Mouse (Mus musculus) inflammation-experienced regulatory T-cells, adult 6 months (primary cell): ENCODE data around the gene Rfx4. TPM values are rescaled to one million over a fixed set of nuclear protein-coding genes. Genes with fewer than 3 reads are reported as not detected.

Source experiments
- ATAC-seq: one replicate; pipeline ENCODE4 v1.8.0; 2017
- polyA plus RNA-seq, 3 experiments: library from polyadenylated mRNA; unstranded; fragments of 100-300 nt; shearing (Covaris generic); gene quantifications; one replicate each; pipeline ENCODE4 v1.2.1; 2017

The Rfx4 gene
- polyA plus RNA-seq, 3 experiments from 2014 or later: 0.18 TPM; not detected in 2

DNA sequence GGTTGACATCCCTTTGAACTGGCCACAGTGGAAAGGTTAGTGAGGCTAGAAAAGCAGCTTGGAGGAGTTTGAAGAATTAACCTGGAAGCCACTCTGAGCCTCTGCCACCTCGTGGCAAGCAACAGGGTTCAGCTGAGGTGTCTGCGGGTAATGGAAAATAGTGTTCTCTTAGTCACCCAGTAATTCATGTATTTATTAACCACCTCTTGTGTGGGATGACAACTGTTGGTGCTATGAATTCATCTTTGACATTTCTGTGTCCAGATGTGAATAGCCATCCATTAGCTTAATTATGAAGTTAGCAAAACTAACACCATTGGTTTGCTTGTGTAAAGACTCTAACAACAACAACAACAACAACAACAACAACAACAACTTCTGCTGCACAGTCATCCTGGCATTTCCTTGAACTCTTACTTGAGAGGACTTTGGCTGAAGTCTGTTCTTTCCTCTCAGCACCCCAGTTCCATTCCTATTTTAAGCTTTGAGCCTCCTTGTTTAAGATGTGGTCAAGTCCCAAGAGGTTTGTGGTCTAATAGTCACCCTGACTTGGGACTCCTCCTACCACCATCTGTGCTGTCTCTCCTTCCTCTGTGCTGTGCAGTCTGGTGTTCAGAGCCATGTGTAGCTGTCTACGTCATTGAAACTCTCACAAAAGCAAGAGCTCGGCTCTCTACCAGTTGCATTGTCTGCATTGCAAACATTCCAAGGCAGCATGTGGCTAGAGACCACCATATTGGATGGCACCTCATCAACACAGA, 60.0 kb downstream of the Rfx4 start:
- ATAC-seq: no peak

DNA sequence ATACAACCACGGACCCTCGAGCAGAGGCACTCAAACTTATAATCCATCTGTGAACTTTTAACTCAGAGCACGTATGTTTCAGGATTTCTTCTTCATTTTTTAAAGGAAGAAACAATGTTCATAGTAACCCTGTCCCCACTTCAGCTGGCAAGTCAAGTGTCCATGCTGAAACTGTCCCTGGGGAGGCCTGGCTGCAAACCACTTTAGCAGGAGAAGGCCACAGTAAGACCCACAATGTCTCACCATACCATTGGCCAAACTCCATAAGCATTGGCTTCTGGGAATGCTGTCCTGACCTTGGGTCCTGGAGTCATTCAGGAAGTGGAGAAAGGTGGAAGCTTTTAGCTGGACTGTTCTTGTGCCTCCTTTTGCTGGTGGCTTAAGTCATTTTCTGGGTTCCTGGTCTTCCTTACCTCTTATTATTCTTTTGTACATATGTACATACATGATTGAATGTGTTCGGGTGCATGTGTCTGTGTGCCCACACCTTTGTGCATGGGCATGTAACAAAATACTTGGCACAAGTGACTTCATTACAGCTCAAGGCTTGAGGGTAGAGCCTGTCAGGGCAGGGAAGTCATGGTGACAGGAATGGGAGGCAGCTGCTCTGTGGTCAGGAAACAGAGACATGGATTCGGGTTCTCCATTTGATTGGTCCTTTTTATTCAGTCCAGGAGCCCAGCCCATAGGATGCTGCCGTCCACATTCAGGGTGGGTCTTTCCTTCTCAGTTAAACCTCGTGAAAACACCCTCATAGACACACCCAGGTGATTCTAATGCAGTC, 61.4 kb downstream of the Rfx4 start:
- no peak for ATAC-seq

GRCm38 (mm10) chr10:84819669-84820068, 63.8 kb downstream of the Rfx4 start:
- ATAC-seq: no peak

- no peak for ATAC-seq
Measured at GRCm38 (mm10) chr10:84820230-84820629, 64.4 kb downstream of the Rfx4 start.

DNA sequence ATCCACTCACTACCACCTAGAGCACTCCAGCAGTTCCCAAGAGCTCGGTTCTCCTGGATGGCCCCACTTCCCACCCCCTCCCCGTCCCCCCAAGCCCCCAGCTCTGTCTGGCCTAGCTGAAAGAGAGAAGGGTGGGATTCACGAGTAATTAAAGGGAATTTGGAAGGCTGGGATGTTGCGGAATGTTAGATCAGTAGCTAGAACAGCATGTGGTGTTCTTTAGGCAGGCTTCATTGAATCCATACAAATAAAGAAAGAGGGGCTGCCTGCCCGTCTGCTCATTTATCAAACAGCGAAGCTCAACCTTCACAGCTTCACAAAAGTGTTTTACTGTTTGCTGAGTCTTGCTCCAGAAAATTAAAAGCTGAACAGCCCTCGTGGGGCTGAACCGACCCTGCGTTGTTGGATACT, 66.9 kb downstream of the Rfx4 start:
- ATAC-seq: no peak

DNA sequence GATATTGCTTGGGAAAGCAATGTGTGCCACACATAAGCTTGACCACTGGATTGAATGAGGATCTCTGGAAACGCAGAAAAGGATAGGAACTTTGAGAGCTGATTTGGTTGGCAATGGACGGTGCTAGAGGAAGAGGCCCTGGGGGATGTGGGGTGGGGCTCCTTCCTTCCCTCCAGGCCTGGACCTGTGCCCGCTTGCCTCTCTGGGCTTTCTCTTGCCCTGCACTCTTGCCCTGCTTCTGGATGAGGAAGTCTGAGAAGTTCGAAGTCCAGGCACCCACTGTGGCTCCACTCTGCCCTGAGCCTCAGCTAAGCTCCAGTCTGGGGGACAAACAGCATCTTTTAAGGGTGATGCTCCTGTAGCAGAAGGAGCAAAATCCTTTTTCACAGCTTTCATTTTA, 67.8 kb downstream of the Rfx4 start:
- no peak for ATAC-seq

GRCm38 (mm10) chr10:84829009-84829408, 73.1 kb downstream of the Rfx4 start:
- no peak for ATAC-seq

DNA sequence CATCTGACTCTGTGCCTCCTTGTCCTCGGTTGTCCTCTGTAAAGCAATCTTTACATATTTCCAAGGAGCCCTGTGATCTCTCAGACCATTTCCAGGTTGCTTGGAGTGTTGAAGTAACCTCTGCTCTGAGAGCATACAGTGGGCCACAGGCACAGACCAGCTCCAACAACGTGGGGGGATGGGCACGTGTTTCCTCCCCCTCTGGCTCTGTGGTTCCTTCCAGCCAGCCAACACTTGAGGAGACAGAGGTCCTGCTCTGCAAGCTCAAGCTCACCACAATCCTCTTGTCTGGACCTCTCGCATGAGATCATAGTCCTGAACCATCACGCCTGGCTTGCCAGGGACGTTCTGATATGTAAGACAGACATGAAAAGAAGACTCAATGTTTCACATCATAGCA, 79.7 kb downstream of the Rfx4 start:
- no peak for ATAC-seq

GRCm38 (mm10) chr10:84836104-84836503, 80.2 kb downstream of the Rfx4 start:
- ATAC-seq: no peak

DNA sequence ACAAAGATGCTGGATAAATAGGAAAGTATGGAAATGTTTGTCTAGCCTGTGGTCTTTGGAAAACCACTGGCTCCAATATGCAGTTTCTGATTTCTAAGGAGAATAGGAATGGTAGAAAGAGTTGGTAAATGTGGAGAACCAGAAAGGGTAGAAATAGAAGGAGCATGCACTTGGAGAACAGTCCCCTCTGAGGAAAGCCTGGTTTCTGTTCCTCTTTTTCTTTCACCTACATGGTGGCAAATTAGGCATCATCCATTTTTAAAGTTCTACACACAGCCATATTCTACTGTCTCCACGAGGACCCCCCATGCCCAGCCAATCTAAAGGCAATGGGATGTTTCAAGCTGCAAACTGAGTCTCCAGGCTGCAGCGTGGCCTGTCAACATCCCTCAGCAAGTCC, 81.5 kb downstream of the Rfx4 start:
- ATAC-seq: no peak

DNA sequence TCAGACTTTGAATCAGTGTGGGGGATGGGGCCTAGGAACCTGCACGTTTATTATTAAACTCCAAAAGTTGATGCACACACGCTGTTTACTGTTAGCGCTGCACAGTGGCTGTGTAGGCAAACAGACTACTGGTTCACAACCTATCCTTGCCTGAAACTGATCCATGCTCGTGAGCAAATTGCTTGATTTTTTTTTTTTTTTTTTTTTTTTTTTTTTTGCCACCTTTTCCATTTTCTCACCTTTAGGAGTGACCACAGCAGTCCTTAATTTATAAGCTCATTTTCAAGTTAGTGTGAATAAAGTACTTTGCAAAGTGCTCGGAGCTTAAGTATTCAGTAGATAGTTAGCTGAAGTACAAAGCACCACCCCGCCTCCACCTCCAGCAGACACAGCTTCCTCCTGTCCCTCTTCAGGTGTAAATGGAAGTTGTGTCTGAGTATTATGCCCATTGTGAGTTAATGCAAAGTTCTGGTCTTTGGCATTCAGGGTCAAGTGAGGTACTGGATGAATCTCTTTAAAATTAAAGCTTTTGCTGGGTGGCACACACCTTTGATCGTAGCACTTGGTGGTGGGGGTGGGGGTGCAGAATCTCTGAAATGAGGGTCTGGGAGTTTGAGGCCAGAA, 83.1 kb downstream of the Rfx4 start:
- ATAC-seq: no peak

GRCm38 (mm10) chr10:84846638-84847037, 90.8 kb downstream of the Rfx4 start:
- no peak for ATAC-seq

DNA sequence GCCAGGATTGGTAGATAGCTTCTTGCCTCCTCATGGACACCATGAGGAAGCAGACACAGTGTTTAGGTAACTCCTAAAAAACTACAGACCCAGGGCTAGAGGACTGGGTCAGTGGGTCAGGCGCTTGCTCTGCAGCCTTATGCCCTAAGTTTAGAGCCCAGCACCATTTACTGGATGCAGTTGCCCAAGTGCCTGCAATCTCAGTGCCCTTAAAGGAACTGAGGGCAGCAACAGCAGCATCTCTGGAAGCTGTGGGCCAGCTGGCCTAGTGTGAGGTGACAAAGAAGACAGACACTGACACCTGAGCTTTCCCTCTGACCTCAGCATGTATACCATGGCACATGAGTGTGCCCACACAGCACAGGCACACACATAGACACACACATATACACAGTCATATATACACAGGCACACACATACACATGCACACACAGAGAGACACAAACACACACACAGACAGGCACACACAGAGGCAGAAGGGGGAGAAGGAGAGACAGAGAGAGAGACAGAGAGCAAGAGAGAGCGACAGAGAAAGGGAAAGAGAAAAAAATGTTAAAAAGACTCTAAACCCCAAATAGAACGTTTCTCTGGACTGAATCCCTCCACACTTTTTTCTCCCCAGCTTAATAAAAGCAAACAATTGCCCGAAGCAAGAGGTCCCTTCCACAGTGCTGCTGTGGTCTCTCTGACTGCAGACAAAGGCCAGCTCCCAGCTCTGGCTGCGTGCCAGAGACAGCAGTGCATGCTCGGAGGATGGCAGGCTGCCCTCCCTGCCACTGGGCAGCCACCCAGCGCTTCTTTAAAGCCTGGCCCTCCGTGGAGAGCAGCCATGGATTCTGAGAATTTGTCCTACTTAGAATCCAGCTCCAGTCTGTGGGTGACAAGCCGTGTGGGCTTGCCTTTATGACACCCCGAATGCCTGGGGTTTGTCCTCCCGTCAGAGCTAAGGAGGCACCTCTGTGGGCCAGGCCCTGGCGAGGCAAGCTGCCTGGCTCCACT, 96.4 kb downstream of the Rfx4 start:
- no peak for ATAC-seq

GRCm38 (mm10) chr10:84854059-84854458, 98.2 kb downstream of the Rfx4 start:
- no peak for ATAC-seq

- no peak for ATAC-seq
Measured at GRCm38 (mm10) chr10:84855466-84855865, 99.6 kb downstream of the Rfx4 start.

- no peak for ATAC-seq
Measured at GRCm38 (mm10) chr10:84858371-84858770, 102.5 kb downstream of the Rfx4 start.

- no peak for ATAC-seq
Measured at GRCm38 (mm10) chr10:84858806-84859496, 103.1 kb downstream of the Rfx4 start.

GRCm38 (mm10) chr10:84859556-84860380, 103.9 kb downstream of the Rfx4 start:
- ATAC-seq: no peak

- no peak for ATAC-seq
Measured at GRCm38 (mm10) chr10:84863488-84863887, 107.6 kb downstream of the Rfx4 start.

DNA sequence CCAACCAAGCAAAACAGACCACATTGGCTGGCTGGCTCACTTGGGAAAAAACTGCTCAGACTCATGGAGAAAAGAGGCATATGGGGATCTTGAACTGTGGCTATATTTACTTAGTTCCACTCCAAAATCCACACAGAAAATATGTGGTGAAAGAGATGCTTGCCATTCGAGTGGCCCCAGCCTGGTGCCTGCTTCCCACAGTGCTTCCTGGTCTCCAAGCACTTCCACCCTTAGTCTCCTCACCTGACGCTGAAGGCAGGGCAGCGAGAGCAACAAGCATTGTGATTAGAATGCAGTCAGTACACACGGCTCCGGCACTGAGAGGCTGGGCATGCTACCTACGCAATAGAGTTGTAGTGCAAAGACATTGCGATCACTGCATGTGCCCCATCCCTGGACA, 111.7 kb downstream of the Rfx4 start:
- no peak for ATAC-seq

DNA sequence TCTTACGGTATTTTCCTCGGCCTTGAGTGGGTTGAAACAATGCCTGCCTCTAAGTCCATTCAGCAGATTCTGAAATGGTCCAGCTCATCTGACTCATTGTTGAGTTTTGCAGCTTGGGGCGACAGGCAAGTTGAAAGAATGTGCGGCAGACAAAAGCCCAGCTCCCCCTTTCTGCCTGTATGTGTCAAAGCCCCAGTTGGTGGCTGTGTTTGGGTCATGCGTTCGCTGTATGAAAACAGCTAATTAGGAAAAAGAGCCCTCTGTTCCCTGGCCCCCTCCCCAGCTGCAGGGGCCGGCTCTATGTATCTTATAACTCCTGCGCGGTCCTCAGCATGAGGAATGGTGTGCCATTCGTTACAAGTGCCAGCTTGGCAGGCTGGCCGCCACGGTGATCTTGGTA, 115.4 kb downstream of the Rfx4 start:
- ATAC-seq: no peak
